ENCODE assay signal across 8 mouse cellular contexts in the genomic region with DNA sequence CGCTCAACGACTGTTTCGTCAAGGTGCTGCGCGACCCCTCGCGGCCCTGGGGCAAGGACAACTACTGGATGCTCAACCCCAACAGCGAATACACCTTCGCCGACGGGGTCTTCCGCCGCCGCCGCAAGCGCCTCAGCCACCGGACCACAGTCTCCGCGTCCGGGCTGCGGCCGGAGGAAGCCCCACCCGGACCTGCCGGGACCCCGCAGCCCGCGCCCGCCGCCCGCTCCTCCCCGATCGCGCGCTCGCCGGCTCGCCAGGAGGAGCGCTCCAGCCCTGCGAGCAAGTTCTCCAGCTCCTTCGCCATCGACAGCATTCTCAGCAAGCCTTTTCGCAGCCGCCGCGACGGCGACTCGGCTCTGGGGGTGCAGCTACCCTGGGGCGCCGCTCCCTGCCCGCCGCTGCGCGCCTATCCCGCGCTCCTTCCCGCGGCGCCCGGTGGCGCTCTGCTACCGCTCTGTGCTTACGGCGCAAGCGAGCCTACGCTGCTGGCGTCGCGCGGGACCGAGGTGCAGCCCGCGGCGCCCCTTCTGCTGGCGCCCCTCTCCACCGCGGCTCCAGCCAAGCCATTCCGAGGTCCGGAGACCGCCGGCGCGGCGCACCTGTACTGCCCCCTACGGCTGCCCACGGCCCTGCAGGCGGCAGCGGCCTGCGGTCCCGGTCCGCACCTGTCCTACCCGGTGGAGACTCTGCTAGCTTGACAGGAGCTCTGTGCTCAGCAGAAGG. TPM values are rescaled to one million over a fixed set of nuclear protein-coding genes. Genes with fewer than 3 reads are reported as not detected.
DNase-seq lines count a peak whose midpoint lies in the region; ATAC-seq and TF ChIP-seq lines count a peak whose summit lies in the region.

No protein-coding gene starts in this region.

- no peak for TF ChIP-seq EP300 in liver, embryonic 14.5 days (IDR thresholded peaks at IDR 0.05; ENCODE audit: low read depth)

- 0 out of 2 replicates have a peak, but pooled peaks have one; percentile 19 for TF ChIP-seq POLR2A in thymus, adult 2 months (IDR thresholded peaks at IDR 0.05; ENCODE audit: control insufficient read depth, extremely low read depth, insufficient read depth, low read length, poor library complexity)

- no peaks in the 10 kb centered on the region for H3K9me3 ChIP-seq in heart, embryonic 13.5 days
- H3K9me3 ChIP-seq in liver, embryonic 14.5 days (ENCODE audit: control insufficient read depth, low read length), result no peaks in the 10 kb centered on the region

- peaks cover 32% of the 10 kb centered on the region for H3K4me1 ChIP-seq in heart, embryonic 13.5 days
- H3K4me1 ChIP-seq in liver, embryonic 14.5 days (replicated peaks; ENCODE audit: control insufficient read depth in 2 of 2, insufficient read depth in 2 of 2, low read length in 1 of 2), result no peaks in the 10 kb centered on the region; a peak in 1 of 4 replicates
- H3K4me1 ChIP-seq in thymus, adult 2 months (replicated peaks; ENCODE audit: control insufficient read depth, insufficient read depth, low read length), result peaks cover 9% of the 10 kb centered on the region; the same call in 1 of the 2 replicates

- under 1% methylated on average over 84 of the region's 92 CpGs for WGBS in heart, embryonic 13.5 days
- under 1% methylated on average over 89 of the region's 92 CpGs for WGBS in liver, embryonic 14.5 days (ENCODE audit: insufficient replicate concordance)
- WGBS in thymus, adult 2 months, result 3% methylated on average over 92 of the region's 92 CpGs

- H3K27me3 ChIP-seq in heart, embryonic 13.5 days (replicated peaks), result peaks cover 95% of the 10 kb centered on the region
- peaks cover 54% of the 10 kb centered on the region for H3K27me3 ChIP-seq in liver, embryonic 14.5 days (ENCODE audit: control insufficient read depth, insufficient read depth, low read length)
- H3K27me3 ChIP-seq in thymus, adult 2 months (ENCODE audit: control insufficient read depth, insufficient read depth, low read length), result peaks cover 10% of the 10 kb centered on the region; the same call in 1 of the 2 replicates

- H3K36me3 ChIP-seq in heart, embryonic 13.5 days, result no peaks in the 10 kb centered on the region
- no peaks in the 10 kb centered on the region for H3K36me3 ChIP-seq in liver, embryonic 14.5 days (replicated peaks; ENCODE audit: control insufficient read depth, insufficient read depth, low read depth)
- H3K36me3 ChIP-seq in thymus, adult 2 months (ENCODE audit: control insufficient read depth, insufficient read depth, low read length), result no peaks in the 10 kb centered on the region

- peak overlapping the region; percentile 62 for H3K9ac ChIP-seq in heart, embryonic 13.5 days
- no peak overlapping the region for H3K9ac ChIP-seq in liver, embryonic 14.5 days (replicated peaks)

- DNase-seq in ovary, postnatal 10 days (ENCODE audit: low spot score), result peak; percentile 31
- no peak for DNase-seq in ovary, adult 18-20 months (ENCODE audit: low spot score)
- peak; percentile 69 for DNase-seq in embryo, embryonic 9.5 days (ENCODE audit: extremely low spot score)
- peak; percentile 70 for DNase-seq in kidney, adult 9 months
- no peak for DNase-seq in liver, embryonic 14.5 days (ENCODE audit: low read depth in 3 of 3, low spot score in 3 of 3)
- peak; percentile 26 for DNase-seq in naive thymus-derived CD4-positive, alpha-beta T cell, adult 2 months (ENCODE audit: low read depth)
- DNase-seq in thymus, adult 2 months, result peak; percentile 46

- ATAC-seq in heart, embryonic 13.5 days (ENCODE audit: extremely low read depth, insufficient number of reproducible peaks, low FRiP score, low TSS enrichment), result peak; percentile 37; the same call in 1 of the 2 replicates
- peak; percentile 45; the same call in 1 of the 2 replicates for ATAC-seq in liver, embryonic 14.5 days (ENCODE audit: insufficient read depth)

- peak overlapping the region; percentile 72 for H3K4me3 ChIP-seq in heart, embryonic 13.5 days
- H3K4me3 ChIP-seq in liver, embryonic 14.5 days (ENCODE audit: insufficient read depth in 1 of 2, low read depth in 2 of 2, low read length in 2 of 2), result peak overlapping the region; percentile 42 to 43
- H3K4me3 ChIP-seq in thymus, adult 2 months (ENCODE audit: control insufficient read depth, insufficient read depth, low read length), result peak overlapping the region; percentile 28; the same call in 1 of the 2 replicates

- peak overlapping the region; percentile 99 for H3K4me2 ChIP-seq in heart, embryonic 13.5 days
- peak overlapping the region; percentile 64 for H3K4me2 ChIP-seq in liver, embryonic 14.5 days (ENCODE audit: low read depth)

- no peak overlapping the region for H3K27ac ChIP-seq in heart, embryonic 13.5 days (replicated peaks)
- H3K27ac ChIP-seq in liver, embryonic 14.5 days, result no peak overlapping the region
- no peak overlapping the region for H3K27ac ChIP-seq in thymus, adult 2 months (ENCODE audit: control insufficient read depth, insufficient read depth, low read length)

- peak; percentile 57 for TF ChIP-seq CTCF in liver, embryonic 14.5 days (IDR thresholded peaks at IDR 0.05; ENCODE audit: low read depth)
- peak; percentile 87 for TF ChIP-seq CTCF in thymus, adult 2 months (IDR thresholded peaks at IDR 0.05; ENCODE audit: borderline replicate concordance, control insufficient read depth, extremely low read depth, insufficient read depth, low read length, poor library complexity)

RNA-seq across cellular contexts. Expression of a gene that starts 0.4 kb away (rescaled TPM):
- not detected in 2 replicates for polyA plus RNA-seq in heart, embryonic 13.5 days (2015; fragmentation: Nextera tagmentation; extraction: Ambion mirVana)
- polyA plus RNA-seq in liver, embryonic 14.5 days (2012; rRNA removed), result 0.04 and 0.06 TPM in 2 replicates
- not detected in 2 replicates for polyA plus RNA-seq in liver, embryonic 14.5 days (2014; fragmentation: Nextera tagmentation; extraction: Ambion mirVana)
- 0.13 and 0.19 TPM in 2 replicates for polyA plus RNA-seq in thymus, adult 2 months (2012; rRNA removed)

RNA-seq across cellular contexts. Expression of a gene that starts 3.6 kb away (rescaled TPM):
- 0.07 and 0.17 TPM in 2 replicates for polyA plus RNA-seq in heart, embryonic 13.5 days (2015; fragmentation: Nextera tagmentation; extraction: Ambion mirVana)
- 0.39 and 0.40 TPM in 2 replicates for polyA plus RNA-seq in liver, embryonic 14.5 days (2012; rRNA removed)
- polyA plus RNA-seq in liver, embryonic 14.5 days (2014; fragmentation: Nextera tagmentation; extraction: Ambion mirVana), result 0.50 and 0.54 TPM in 2 replicates
- polyA plus RNA-seq in thymus, adult 2 months (2012; rRNA removed), result 1.8 and 2.1 TPM in 2 replicates

Comparison
In these comparisons a context has a peak if more than half of its experiments do, and no peak if none do; other contexts are left out.
1. DNase-seq: peak in ovary, postnatal 10 days (single experiment), embryo, embryonic 9.5 days (single experiment), kidney, adult 9 months (single experiment), naive thymus-derived CD4-positive, alpha-beta T cell, adult 2 months (single experiment) and thymus, adult 2 months (single experiment); none in ovary, adult 18-20 months (single experiment) and liver, embryonic 14.5 days (0 of 3).
2. Peak in every context shown above with its lines, with median percentiles within 50 percentile points of each other: H3K4me3 ChIP-seq.